Mouse (Mus musculus): Measurements from ENCODE around the gene Eaf2. TPM values are rescaled to one million over a fixed set of nuclear protein-coding genes. Genes with fewer than 3 reads are reported as not detected.

Eaf2 gene
- 1 to 10 TPM; 1.8 to 3.0 (median 2.2) TPM for total RNA-seq (2022)

DNA sequence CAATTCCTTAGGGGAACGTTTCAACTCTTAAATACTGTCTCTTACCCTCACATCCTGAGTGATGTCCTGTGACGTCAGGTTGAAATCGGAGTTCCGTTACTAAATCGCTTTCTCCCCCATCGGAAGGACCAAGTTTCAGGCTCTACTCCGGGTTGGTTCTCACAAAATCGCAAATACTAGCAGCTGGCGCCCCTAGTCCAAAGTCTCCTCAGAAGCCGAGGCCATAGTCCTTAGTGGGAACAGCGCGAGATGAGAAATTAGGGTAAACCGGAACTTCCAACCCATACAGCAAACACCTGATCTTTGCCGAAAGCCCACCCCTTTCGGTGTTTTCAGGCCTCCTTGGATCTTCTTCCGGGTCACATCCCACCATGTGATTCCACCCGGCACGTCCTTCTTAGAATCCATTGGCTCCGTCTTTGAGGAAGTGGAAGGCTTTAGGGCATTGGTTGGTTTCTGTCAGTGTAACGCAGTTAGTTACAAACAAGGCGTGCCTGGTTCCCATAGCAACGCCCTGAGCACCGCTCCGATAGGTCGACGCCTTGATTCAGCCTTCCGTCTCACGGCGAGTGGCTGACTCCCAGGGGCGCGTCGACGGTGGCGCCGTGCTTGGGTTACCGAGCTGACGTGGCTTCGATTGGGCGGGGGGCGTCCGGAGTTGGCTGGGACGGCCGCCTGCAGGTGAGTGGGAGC is at the start of gene Eaf2, which contains the start of gene Golgb1:
Eaf2 (minus strand) TSS at position 421 of the 693 bp plus-strand sequence.
Golgb1 (plus strand) TSS at position 558 of the 693 bp plus-strand sequence.
- DNase-seq (ENCODE audit: low spot score in 2 of 2), result peak; percentile 98 to 100

DNA sequence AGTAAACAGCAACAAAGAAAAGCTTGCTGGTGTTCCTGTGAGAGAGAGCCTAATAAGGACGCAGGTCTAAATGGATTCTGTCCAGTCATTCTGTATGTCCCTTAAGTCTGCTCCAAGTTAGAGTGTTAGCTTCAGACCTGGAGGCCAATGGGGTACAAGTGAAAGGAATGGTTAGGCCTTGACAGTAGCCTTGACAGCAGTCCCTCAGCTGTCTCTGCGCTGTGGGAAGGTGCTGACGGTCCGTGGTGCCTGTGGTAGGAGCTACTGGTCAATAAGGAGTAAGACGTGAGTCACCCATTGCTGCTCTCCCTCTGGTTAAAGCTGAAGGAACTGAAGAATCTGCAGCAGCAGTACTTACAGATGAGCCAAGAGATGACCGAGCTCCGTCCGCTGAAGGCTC is 49.5 kb upstream of the Eaf2 start:
- no peak for DNase-seq (ENCODE audit: low spot score in 2 of 2)

DNA sequence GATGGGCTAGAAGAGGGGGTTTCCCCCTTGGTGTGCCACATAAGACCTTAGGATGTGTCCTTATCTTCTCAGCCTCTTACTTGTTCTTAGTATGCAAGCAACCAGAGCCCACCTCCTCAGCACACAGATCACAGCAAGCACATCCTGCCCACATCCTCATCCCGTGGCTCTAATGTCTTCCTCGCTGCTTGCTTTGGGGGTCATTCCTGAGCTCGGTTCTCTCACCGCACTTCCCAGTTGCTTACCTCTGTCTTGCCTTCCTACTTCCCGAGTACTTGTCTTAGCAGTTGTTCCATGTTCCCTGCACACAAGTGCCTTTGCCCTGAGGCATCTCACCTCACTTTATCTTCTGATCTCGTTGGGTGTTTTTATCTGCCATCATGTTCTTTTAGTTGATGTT is 47.2 kb upstream of the Eaf2 start:
- DNase-seq (ENCODE audit: low spot score in 2 of 2), result no peak

DNA sequence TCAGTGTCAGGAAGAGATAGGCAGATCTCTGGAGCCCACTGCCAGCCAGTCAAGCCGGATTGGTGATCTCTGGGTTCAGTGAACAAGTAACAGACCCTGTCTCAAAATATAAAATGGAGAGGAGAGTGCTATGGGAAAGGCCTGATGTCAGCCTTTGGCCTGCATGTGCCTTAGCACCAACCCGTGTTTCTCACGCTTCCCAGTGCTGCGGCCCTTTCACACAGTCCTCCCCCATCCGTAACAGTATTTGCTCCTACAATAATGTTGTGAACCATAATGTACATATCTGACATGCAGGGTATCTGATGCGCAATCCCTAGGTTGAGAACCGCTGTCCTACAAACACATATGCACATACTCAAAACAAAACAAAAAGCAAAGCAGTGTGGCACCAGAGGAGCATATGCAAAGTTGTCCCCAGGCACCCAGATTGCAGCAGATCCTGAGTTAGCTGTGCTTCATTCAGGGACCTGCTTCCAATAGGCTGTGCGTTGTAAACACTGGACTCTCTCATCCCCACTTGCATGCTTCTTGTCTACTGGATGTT is 46.3 kb upstream of the Eaf2 start:
- DNase-seq (ENCODE audit: low spot score in 2 of 2), result no peak

DNA sequence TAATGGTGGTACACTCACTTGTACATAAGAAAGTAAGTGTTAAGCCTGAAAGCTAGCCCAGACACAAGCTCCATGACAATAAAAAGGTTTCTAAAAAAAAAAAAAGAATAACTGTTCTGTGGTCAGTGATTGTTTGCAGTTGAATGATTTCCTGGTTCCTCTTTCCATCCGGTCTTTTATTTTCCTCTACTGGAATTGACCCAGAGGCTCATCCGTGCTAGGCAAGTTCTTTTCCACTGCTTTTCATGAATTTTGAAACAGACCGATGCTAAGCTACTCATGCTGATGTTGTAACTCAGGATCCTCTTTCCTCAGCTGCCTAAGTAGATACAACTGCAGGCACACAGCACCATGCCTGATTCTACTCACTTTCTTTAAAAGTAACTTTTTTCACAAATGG is 45.6 kb upstream of the Eaf2 start:
- DNase-seq (ENCODE audit: low spot score in 2 of 2), result no peak

DNA sequence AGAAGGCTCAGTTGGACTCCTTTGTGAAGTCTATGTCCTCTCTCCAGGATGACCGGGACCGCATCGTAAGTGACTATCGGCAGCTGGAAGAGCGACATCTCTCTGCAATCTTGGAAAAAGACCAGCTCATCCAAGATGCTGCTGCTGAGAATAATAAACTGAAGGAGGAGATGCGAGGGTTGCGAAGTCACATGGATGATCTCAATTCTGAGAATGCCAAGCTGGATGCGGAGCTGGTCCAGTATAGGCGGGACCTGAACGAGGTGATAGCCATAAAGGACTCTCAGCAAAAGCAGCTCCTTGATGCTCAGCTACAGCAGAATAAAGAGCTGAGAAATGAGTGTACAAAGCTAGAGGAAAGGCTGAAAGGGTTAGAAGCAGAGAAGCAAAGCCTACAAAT is 43.7 kb upstream of the Eaf2 start:
- no peak for DNase-seq (ENCODE audit: low spot score in 2 of 2)

DNA sequence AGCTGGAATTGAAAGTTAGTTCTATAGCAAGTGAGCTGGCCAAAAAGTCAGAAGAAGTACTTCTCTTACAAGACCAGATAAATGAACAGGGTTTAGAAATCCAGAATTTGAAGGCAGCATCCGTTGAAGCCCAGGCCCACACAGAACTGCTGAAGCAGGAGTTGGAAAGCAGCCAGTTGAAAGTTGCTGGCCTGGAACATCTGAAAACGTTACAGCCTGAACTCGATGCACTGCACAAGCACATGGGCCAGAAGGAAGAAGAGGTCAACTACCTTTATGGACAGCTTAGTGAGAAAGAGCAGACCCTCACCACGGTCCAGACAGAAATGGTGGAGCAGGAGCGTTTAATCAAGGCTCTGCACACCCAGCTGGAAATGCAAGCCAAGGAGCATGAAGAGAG is 39.4 kb upstream of the Eaf2 start:
- DNase-seq (ENCODE audit: low spot score in 2 of 2), result no peak

DNA sequence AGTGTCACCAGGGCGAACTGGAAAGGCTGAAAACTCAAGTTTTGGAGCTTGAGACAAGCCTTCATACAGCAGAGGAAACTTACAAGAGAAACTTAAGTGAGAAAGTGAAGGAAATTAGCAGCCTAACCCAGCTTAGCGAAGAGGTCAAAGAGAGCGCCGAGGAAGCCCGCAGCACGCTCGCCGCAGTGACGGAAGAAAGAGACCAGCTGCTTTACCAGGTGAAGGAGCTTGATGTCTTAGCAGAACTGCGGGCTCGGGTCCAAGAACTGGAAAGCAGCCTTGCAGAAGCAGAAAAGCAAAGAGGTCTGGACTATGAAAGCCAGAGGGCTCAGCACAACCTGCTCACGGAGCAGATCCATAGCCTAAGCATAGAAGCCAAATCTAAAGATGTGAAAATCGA is 37.5 kb upstream of the Eaf2 start:
- DNase-seq (ENCODE audit: low spot score in 2 of 2), result no peak

DNA sequence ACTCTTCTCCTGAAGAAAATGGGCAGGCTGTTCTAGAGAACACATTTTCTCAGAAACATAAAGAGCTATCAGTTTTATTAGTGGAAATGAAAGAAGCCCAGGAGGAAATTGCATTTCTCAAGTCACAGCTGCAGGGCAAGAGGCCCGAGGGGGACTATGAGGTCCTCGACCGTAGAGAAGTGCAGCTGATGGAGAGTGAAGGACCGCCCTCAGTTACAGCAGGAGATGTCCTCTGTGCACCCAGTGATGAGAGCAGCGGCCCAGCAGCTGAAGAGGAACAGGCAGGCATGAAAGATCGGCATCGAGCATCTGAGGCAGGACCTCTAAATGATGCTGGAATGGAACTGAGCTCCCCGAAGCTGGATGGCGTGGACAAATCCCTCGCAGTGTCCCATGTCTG is 37.1 kb upstream of the Eaf2 start:
- DNase-seq (ENCODE audit: low spot score in 2 of 2), result no peak

DNA sequence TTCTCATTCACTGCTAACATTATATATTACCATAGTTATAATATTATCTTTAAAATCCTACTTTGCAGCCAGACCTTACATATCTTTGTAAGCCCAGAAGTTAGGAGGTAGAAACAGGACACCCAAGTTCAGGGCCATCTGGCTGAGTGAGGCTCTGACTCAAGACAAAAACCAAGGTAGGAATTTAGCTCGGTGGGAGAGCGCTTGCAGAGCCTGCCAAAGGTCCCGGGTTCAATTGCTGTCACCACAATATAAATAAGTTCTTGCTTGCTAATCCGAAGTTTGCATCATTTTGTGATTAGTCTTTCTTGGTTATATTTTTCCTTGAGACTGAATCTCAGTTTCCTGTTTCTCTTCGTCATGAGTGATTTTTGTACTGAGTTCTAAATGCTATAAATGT is 28.4 kb upstream of the Eaf2 start:
- no peak for DNase-seq (ENCODE audit: low spot score in 2 of 2)

DNA sequence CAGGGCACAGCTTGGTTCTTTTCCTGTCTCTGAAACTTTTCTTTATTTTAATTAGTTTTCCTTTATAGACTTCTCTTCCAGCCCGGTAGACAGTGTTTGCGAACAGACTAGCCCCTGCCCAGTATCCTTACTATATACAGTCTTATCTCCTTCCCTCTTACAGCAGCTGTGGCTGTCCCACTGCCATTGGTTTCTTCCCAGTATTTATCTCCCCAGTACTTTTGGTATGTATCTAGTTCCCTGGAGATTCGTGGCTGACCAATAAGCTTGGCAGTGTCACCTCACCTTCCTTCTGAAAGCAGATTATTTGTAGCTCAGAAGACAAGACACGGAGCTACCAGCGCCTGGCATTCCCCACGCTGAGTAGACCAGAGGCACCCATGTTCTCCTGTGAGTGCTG is 21.9 kb upstream of the Eaf2 start:
- DNase-seq (ENCODE audit: low spot score in 2 of 2), result no peak

DNA sequence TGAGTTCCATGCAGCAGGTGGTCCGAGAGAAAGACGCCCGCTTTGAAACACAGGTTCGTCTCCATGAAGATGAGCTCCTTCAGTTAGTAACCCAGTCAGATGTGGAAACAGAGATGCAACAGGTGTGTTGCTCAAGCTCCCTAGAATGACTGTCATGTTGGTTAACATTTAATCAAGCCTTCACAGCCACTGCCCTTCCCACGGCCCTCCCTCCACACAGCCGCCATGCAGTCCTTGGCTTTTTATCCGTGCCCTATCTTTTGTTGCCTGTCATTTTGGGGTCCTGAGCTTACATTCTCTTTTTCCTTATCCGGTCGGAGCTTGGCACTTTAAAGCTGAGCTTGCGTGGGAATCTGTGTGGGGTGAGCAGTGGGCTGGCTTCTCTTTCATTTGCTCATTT is 18.5 kb upstream of the Eaf2 start:
- no peak for DNase-seq (ENCODE audit: low spot score in 2 of 2)

DNA sequence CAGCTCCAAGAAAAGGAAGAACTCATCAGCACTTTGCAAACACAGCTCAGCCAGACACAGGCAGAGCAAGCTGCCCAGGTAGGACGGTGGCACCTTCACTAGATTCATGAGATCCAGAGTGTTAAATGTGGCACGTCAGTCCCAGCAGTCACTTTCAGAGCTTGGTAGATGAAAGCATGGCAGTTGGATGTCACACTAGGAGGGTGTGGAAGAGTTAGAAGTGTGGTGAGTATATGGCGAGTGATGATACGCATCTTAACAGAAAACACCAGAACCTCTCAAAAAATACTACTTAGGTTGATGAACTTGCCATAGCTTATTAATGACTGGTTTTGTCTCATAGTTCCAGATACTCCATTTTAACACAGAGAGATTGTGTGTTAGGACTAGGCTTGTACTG is 16.6 kb upstream of the Eaf2 start:
- no peak for DNase-seq (ENCODE audit: low spot score in 2 of 2)

DNA sequence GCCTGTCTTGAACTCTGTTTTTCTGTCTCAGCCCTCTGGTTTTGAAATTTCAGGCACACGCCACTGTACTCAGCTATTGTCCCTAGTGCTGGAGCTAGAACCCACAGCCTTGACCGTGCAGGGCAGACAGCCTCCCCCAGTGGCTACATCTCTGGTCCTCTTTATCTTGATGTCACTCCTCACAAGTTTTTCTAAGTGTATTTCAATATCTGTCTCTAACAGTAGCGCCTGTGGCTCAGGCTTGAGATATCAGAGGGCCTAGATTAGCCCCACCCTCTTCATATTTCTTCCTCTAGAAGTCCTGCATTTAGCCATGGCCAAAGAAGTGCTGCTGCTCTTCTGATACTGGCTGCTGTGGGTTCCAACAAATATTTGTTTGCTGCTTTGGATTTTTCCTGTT is 15.8 kb upstream of the Eaf2 start:
- no peak for DNase-seq (ENCODE audit: low spot score in 2 of 2)

DNA sequence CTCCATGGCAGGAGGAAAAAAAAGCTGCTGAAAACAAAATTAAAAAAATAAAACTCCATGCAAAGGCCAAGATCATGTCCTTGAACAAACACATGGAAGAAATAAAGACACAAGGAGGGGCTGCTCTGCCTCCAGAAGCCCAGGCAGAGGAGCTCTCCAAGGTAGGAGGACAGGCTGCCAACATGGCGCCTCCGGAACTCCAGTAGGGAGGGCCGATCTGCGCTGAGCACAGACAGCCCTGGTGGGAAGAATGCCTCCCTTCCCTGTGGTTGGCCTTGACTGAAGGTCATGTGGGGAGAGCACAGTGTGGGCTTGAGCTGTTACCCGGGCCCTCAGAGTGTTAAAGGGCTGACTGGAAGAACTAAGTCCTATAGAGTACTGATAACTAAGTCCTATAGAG is 12.7 kb upstream of the Eaf2 start:
- DNase-seq (ENCODE audit: low spot score in 2 of 2), result no peak

DNA sequence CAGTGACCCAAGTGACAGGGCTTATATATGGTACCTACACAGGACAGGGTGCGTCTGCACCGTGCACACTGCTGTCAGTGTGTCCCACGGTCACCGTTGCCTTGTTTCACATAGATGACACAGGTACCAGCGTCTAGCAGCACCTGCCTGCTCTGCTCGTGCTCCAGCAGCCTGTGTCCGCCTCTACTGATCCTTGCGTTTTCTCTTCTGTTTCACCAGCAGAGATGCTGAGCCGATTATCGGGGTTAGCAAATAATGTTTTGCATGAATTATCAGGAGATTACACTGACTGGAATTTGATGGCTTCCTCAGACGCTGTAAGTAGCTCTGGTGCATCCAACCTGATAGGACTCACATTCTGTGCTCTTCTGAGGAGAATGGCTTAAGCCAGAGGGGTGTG is 11.1 kb upstream of the Eaf2 start:
- no peak for DNase-seq (ENCODE audit: low spot score in 2 of 2)

DNA sequence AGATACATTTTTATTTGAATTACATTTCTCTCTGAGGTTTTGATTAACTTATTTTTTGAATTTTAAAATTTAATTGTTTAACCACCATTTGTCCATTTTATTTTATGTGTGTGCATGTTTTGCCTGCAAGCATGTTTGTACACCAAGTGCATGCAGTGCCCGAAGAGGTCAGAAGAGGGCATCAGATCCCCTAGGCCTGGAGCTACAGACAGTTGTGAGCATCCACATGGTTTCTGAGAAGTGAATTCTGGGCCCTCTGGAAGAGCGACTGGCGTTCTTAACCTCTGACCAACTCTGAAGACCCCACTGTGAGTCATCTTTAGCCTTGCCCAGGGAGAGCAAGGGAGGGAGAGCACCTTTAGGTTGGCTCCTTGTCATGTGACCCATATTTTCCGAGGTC is 10.1 kb upstream of the Eaf2 start:
- DNase-seq (ENCODE audit: low spot score in 2 of 2), result no peak

DNA sequence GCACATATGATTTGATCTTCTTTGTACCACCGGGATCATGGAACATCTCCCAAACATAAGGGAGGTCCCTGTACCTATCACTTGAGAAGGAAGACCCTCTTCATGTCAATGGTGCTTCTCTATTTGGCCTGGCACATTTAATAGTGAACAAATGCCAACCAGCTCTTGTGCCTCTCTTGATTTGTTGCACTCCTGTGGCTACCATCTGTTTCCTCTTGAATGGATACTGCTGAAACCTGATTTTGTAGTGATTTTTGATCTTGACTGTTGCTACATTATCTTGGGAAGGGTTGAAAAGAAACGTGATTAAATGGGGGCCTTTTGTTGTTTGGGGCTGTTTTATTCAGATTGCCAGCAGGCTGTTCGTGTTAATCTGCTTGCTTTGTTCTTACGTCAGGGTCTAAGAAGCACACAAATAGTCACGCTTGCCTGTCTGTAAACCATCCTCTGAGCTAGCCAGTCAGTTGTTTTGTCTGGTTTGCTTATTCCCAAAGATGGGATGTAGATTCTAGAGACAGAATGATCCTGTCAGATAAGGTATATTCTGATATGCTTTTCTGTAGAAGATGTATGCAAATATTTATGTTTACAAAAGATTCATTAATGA is 8.0 kb upstream of the Eaf2 start:
- no peak for DNase-seq (ENCODE audit: low spot score in 2 of 2)

DNA sequence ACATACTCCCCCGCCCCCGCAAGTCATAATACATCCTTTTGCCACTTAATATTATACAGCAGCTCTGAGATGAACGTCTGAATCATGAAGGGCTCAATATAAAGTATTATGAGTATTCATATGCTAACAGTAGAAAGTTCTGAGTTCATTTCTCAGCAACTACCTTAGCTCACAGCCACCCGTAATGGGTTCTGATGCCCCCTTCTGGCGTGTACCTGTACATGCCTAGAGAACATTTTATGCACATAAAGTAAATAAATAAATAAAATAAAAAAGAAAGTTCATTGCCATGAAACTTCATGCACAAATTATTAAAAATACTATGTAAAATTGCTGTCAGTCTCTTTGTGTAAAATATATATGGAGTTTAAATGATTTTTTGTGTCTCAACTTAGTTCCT is 2.5 kb upstream of the Eaf2 start:
- DNase-seq (ENCODE audit: low spot score in 2 of 2), result no peak

DNA sequence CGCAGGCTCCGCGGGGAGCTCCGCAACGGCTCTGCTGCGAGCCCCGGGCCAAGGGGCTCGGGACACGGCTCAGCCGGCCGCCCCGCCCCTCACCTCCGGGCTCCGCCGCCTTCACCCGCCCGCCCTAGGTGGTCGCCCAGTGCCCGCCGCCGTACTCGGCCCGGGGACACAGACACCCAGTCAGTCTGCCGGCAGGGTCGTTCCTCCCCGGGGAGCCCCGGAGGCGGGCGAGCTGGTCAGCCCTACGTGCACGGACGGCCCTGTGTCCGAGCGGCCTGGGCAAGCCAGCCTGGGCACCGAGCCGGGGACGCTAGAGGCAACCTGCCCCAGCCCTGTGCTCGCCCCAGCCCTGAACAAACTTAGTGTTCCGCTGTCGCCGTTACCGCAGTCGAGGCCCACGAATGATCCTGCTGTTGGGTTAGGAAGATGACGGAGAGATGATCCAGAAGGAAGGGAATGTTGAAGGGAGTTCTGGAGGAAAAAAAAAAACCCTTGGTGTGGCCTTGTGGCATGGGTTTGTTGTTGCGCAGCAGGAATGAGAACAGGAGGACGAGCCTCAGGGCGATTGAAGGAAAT is 561 bp upstream of the Eaf2 start:
- DNase-seq (ENCODE audit: low spot score in 2 of 2), result peak in 1 of 2 experiments; percentile 44

DNA sequence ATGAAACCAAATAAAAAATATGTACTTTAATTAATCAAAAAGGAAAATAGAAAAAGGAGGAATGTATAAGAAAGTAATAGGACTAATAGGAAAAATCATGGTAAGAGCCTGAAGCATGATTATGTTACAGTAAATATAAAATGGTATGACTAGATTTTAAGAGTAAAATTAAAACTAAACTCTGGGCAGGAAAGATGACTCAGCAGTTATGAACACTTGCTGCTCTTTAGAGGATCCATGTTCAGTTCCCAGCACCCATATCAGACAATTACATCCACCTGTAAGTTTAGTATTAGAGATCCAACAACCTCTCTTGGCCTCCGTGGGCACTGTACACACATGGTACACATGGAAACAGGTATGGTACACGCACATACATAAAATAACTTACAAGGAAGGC is 5.4 kb downstream of the Eaf2 start:
- DNase-seq (ENCODE audit: low spot score in 2 of 2), result no peak

DNA sequence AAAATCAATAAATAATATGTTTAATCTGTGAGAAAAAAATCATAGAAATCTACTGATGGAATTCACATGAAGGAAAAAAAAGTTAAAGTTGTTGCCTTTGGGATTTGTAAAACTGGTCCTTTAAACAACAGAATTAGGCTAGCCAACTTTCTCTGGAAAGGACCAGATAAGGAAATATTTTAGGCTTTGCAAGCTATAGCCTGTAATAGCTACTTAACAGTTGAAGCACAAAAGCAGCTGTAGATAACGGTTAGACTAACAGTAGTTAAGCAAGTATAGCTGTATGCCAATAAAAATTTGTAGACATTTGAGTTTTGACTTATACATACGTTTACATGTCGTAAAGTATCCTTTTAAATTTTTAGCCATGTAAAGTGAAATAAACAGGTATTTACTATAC is 11.2 kb downstream of the Eaf2 start:
- DNase-seq (ENCODE audit: low spot score in 2 of 2), result no peak

DNA sequence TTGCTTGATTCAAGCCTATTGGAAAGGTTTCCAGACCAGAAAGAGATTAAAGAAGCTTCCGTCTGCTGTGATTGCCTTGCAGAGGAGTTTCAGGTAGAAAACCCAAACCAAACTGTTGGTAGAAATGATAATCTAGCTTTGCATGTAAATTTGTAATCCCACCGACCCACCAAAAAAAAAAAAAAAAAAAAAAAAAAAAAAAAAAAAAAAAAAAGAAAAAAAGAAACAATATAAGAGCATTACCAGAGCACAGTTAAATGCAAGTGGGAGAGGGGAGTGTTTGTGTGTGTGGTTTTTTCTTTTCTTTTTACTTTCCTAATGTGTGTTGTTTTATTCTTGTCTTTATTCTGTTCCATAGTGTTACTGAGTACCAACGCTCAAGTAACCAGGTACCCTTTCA is 23.6 kb downstream of the Eaf2 start:
- DNase-seq (ENCODE audit: low spot score in 2 of 2), result no peak

All from layer of hippocampus, adult 8-10 months (tissue).